Mouse (Mus musculus) ES-Bruce4 (cell line): Measurements from ENCODE around the gene Dkk1.
"Not testable (repeated sequence)": the region's sequence is repeated elsewhere in the genome, so short reads cannot be mapped to it uniquely, and the experiment has no call there.

Source experiments
- CTCF ChIP-seq: IDR thresholded peaks from one replicate; pipeline ENCODE4 v1.8.1; 2011; ENCODE audit warnings: low read depth, low read length
- EP300 ChIP-seq: IDR thresholded peaks from 2 replicates; pipeline ENCODE4 v1.6.1; 2011; ENCODE audit warnings: low read depth, low read length; ENCODE audit not compliant: insufficient read depth

DNA sequence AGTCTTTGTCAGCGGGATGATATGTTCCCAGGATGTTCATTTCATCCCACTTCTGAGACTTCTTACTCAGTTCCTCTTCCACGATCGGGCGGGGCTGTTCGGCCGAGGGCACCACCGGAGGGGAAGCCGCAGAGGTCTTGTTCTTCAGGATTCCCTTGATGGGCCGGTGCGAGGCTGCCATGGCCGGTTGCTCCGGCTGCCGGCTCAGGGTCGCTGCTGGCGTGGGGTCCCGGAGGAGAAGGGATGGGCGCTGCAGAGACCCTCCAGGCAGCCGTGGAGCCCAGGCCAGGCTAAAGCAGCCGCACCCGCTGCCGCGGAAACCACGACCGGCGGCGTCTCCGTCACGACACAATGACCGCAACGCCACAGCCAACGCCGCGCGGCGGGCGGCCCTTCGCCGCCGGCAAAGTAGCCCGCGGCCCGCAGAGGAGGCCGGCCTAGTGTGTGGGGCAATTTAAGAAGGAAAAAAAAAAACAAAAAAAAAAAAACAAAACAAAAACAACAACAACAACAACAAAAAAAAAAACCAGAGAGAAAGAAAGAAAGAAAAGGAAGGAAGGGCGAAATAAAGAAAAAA lies 10.0 kb downstream of the Dkk1 start:
- not testable (repeated sequence) for TF ChIP-seq CTCF, EP300
